Mouse (Mus musculus) heart, postnatal 25 days (tissue): ENCODE measurements around the gene Caml. TPM values are rescaled to one million over a fixed set of nuclear protein-coding genes. Genes with fewer than 3 reads are reported as not detected.
A peak's percentile ranks its signal among the peaks of the same experiment; 100 is the strongest.
"Not testable (repeated sequence)": the region's sequence is repeated elsewhere in the genome, so short reads cannot be mapped to it uniquely, and the experiment has no call there.

ENCODE experiments used
- DNase-seq: peaks from one replicate; pipeline ENCODE4 v3.0.0; 2022; ENCODE audit warnings: low spot score
- intact Hi-C: fragments of 180-260 bp; cut with DNase I; formaldehyde crosslinking; loops from one replicate; pipeline ENCODE4 v1.15.1; 2025
- total RNA-seq, 2 experiments: library from RNA; stranded (reverse); gene quantifications; 2 replicates each; pipeline ENCODE4 v1.2.3; 2021

The Caml gene
- total RNA-seq = 10 to 100 TPM; 11.5 to 12.1 TPM

DNA sequence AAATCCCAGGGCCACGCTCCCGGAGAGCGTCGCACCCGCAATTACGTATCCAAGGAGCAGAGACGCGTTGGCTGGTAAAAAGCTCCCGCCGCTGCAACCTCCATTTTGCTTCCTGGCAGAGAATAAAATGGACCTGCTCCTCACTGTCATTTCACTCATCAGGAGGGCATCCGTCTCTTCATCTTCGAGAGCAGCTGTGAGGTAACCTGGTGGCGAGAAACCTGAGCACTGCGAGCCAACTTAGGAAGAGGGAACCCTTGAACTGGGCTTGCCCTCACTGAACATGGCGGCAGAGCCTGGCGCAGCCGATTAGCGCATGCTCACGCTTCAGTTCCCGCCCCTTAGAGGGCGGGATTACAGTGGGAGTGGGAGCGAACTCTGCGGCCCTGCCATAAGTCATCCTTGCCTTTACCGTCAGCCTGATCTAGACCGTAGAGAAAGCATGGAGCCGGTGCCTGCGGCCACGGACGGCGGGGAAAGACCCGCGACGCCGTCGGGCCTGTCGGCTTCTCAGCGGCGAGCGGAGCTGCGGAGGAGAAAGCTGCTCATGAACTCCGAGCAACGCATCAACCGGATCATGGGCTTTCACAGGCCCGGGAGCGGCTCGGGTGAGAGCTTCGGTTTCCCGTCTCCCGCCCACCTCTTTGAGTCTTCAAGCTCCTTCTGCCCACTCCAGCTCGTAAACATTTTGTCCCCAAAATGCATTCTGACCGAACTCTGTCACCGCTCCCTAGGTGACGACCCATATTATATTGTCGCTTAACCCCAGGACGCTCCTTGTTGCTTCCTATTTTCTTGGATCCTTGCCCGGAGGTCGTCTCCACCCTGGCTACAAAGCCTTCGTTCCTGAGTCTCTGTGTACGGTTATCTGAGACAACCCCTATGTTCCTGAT lies at the start of gene Caml:
Gene Caml (plus strand): TSS at position 357 of the 893 bp plus-strand sequence.
- intact Hi-C loops = loop anchor here (1.0 kb wide), 1 partner anchor 24 kb away; the partner anchor contains the start of gene B4galt7
- peak; percentile 80 for DNase-seq

- no peak for DNase-seq
- intact Hi-C loops = loop anchor here (2.0 kb wide), 1 partner anchor 17 kb away; no protein-coding TSS in a partner anchor
Measured at GRCm38 (mm10) chr13:55573432-55573831, 49.4 kb upstream of the Caml start, which contains the start of gene Tmed9. TSS of gene Tmed9 (plus strand) at chr13:55573732.

GRCm38 (mm10) chr13:55574321-55574720 lies 48.5 kb upstream of the Caml start:
- no peak for DNase-seq
- intact Hi-C loops = no loop called here

DNA sequence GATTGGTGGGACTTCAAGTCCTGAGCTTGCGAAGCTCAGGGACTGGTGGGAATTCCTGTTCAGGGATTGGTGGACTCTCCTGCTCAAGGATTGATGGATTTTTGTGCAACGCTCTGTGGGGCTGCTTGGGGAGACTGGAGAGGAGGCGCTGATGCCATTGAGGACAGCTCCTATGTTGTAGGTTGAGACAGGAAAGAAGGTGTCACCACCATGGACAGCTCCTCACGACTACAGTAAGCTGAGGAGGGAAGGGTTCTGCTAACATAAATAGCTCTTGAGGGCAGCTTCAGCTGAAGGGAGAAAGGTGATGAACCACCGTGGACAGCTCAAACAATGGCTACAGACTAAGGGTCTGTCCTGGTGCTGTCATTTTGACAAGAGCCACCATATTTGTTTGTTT lies 46.9 kb upstream of the Caml start:
- no peak for DNase-seq
- intact Hi-C loops = no loop called here

DNA sequence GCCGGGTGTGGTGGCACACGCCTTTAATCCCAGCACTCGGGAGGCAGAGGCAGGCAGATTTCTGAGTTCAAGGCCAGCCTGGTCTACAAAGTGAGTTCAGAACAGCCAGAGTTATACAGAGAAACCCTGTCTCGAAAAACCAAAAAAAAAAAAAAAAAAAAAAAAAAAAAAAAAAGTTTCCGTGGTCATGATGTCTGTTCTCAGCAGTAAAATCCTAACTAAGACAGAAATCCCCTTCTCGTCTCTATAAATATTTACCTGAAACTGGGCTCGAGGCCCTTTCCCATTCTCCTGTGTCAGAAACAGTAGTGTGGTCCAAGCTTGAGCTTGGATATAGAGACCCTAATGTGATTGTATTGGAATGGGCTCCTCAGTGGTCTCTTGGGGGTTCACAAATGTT lies 45.9 kb upstream of the Caml start:
- DNase-seq, intact Hi-C loops: not testable (repeated sequence)

DNA sequence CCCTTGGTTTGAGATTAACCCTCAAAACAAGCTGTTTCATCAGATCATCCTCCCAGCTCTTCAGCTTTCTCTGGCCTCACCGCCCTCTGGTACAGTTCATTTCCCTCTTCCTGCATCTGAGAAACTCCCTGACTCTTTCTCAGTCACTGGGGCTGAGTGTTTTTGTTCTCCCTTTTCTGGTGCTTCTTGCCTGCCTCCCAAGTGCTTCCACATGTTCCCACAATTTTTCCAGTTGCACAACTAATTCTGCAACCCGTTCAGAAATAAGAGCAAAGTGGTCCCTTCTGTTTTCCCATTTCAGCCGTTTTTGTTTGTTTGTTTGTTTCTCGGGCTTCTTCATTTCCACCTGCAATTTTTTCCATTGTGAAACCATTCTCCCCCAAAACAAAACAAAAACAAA lies 44.7 kb upstream of the Caml start:
- intact Hi-C loops = no loop called here
- DNase-seq = no peak

GRCm38 (mm10) chr13:55591961-55592490 lies 30.8 kb upstream of the Caml start:
- intact Hi-C loops = loop anchor here (2.0 kb wide), 1 partner anchor 19 kb away; the partner anchor contains the start of gene Tmed9
- no peak for DNase-seq

DNA sequence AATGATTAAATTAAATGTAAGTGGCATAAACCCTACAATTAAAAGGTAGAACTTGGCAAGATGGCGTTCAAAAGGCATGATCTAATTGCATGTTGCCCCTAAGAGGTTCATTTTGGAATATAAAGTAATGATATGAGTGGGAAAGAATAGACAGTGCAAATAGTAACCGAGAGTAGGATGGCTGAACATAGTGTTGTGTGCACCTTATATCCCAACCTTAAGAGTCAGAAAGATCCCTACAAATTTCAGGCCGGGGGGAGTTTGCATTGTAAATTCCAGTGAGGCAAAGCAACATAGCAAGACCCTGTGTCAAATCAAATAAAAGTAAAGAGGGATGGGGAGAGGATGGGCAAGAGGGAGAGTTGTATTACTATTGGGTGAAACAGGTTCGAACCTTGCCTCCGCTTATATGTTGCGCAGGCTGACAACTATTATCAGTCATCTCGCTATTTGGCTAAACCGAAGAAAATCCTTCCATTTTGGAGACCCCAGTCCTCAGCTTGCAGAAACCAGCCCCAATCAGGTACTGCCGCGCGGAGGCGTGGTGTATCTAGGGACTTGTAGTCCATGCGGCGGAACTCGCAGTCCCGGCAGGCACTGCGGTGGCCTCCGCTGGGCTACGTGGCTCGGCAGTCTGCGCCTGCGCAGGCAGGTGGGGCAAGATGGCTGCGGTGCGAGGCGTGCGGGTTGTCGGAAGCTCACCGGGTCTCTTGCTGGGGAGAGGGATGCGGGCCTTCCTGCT lies 30.1 kb upstream of the Caml start:
- intact Hi-C loops = no loop called here
- peak; percentile 91 for DNase-seq

- DNase-seq = no peak
- intact Hi-C loops = no loop called here
Measured at GRCm38 (mm10) chr13:55593254-55593747, 29.5 kb upstream of the Caml start.

- no peak for DNase-seq
- intact Hi-C loops = no loop called here
Measured at GRCm38 (mm10) chr13:55595375-55595774, 27.4 kb upstream of the Caml start.

GRCm38 (mm10) chr13:55596802-55597201 lies 26.0 kb upstream of the Caml start:
- DNase-seq = no peak
- intact Hi-C loops = no loop called here

GRCm38 (mm10) chr13:55599566-55600540 lies 23.0 kb upstream of the Caml start, which contains the start of gene B4galt7:
TSS of gene B4galt7 (plus strand) at chr13:55599896.
- DNase-seq = peak; percentile 73
- intact Hi-C loops = loop anchor here (1.0 kb wide), 1 partner anchor 22 kb away; no protein-coding TSS in a partner anchor

DNA sequence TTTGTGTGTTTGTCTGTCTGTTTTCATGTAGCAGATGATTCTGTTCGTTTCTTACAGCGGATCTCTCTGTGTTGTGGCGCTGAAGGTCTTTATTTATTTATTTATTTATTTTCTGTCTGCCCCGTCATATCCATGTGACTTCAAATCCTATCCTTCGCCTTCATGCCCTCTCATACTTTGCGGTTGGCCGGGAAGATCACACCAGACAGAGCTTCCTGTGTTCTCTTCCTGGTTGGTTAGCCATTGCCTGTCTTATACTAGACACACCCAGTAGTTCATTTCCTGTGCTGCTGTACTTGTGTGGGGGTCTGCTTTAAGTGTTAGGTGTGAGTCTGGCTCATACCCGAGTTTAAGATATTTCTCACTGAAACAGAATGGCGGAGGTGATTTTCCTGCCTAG lies 22.1 kb upstream of the Caml start:
- intact Hi-C loops = loop anchor here (1.0 kb wide), 1 partner anchor 128 kb away; no protein-coding TSS in a partner anchor
- no peak for DNase-seq

GRCm38 (mm10) chr13:55601611-55602010 lies 21.2 kb upstream of the Caml start:
- intact Hi-C loops = loop anchor here (1.0 to 2.0 kb wide), 3 partner anchors 17 to 127 kb away; no protein-coding TSS in a partner anchor
- peak; percentile 28 for DNase-seq

- intact Hi-C loops = no loop called here
- no peak for DNase-seq
Measured at GRCm38 (mm10) chr13:55604606-55605005, 18.2 kb upstream of the Caml start.

GRCm38 (mm10) chr13:55606899-55607623 lies 15.7 kb upstream of the Caml start:
- intact Hi-C loops = no loop called here
- no peak for DNase-seq

DNA sequence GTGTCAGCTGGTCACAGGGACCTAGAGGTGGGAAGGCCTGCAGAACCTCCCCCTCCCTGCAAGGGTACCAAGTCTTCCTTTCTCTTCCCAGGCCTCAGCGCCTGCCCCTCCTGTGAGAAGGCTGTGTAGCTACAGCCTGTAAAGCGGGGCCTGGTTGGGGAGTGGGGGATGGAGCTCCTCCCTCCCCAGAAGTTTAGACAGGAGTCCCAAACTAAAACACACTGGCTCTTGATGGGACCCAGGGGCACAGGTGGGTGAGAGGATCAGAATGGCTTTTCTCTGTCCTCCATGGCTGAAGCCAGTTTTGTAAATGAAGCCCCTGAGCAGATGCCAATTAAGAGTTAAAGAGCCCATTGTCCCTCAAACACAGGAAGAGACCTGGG lies 15.2 kb upstream of the Caml start:
- no peak for DNase-seq
- intact Hi-C loops = no loop called here

DNA sequence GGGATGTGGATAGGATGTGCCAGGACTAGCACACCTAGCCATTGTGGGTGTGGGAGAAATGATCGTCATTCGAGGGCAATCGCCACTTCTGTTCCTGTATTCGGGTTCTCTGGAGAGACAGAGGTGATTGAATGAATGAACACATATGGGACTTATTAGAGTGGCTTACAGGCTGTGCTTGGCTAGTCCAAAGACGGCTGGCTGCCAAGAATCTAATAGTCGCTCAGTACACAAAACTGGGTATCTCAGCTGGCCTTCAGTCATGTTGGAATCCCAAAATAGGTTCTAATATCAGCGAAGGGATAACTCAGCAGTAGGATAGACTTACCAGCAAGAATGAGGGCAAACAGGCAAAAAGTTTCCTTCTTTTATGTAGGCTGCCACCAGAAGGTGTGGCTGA lies 10.8 kb upstream of the Caml start:
- no peak for DNase-seq
- intact Hi-C loops = no loop called here
